33 mouse cellular contexts compared by ENCODE assay signal in the genomic region with DNA sequence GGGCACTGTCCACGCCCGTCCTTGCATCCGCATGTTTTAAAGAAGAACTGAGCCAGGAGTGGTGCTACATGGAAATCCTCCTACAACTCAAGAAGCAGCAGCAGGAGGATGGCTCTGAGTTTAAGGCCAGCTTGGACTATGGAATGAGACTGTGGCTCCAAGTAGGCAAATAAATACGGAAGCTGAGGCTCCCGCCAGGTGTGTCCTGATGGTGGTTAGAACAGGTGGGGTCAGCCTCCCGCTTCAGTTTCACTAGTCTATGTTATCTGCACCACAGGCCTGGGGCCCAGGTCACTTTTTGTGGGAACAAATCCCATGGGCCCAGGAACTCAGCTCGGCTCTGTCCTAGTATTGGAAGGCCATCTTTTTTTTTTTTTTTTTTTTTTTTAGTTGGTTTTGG. TPM values are rescaled to one million over a fixed set of nuclear protein-coding genes. Genes with fewer than 3 reads are reported as not detected.
"Had no signal": no experiment of that assay in that cellular context is flagged by ENCODE, and none has a peak within 500 bp of the region (broad histone marks: within the 10 kb centered on the region; RNA-seq: fewer than 3 reads in every experiment).

No protein-coding gene starts in this region.

- ATAC-seq: inflammation-experienced regulatory T-cells, adult 6 months had no signal

- H3K4me2 ChIP-seq: heart, embryonic 12.5 days; hindbrain, embryonic 13.5 days; hindbrain, embryonic 15.5 days; kidney, embryonic 15.5 days; limb, embryonic 12.5 days; liver, embryonic 11.5 days; liver, embryonic 13.5 days had no signal

- H3K27me3 ChIP-seq: hindbrain, embryonic 13.5 days; hindbrain, embryonic 15.5 days; kidney, embryonic 15.5 days; limb, embryonic 12.5 days; liver, embryonic 13.5 days had no signal

- H3K9me3 ChIP-seq: heart, embryonic 10.5 days; heart, embryonic 12.5 days; hindbrain, embryonic 13.5 days; hindbrain, embryonic 15.5 days; kidney, embryonic 15.5 days; limb, embryonic 10.5 days; limb, embryonic 12.5 days; liver, embryonic 13.5 days had no signal

- H3K27ac ChIP-seq: gastrocnemius, adult 2 months; heart, embryonic 10.5 days; hindbrain, embryonic 13.5 days; hindbrain, embryonic 15.5 days; kidney, embryonic 15.5 days; kidney, postnatal 0 days; layer of hippocampus, adult 2 months; left cerebral cortex, adult 2 months; limb, embryonic 10.5 days; limb, embryonic 12.5 days; liver, embryonic 13.5 days had no signal

- H3K9ac ChIP-seq: heart, embryonic 12.5 days; hindbrain, embryonic 13.5 days; hindbrain, embryonic 15.5 days; kidney, embryonic 15.5 days; limb, embryonic 12.5 days; liver, embryonic 13.5 days had no signal

- H3K4me3 ChIP-seq: gastrocnemius, adult 2 months; heart, embryonic 10.5 days; heart, embryonic 12.5 days; hindbrain, embryonic 13.5 days; hindbrain, embryonic 15.5 days; kidney, embryonic 15.5 days; layer of hippocampus, adult 2 months; left cerebral cortex, adult 2 months; limb, embryonic 10.5 days; limb, embryonic 12.5 days; liver, embryonic 13.5 days had no signal

- H3K36me3 ChIP-seq: heart, embryonic 10.5 days; heart, embryonic 12.5 days; hindbrain, embryonic 13.5 days; hindbrain, embryonic 15.5 days; kidney, embryonic 15.5 days; limb, embryonic 10.5 days; limb, embryonic 12.5 days; liver, embryonic 13.5 days had no signal

- DNase-seq: gastrocnemius, adult 2 months; gastrocnemius, postnatal 10 days; heart, adult 18-20 months; heart, postnatal 10 days; heart, postnatal 4 days; kidney, adult 11 months; kidney, adult 2 months; kidney, adult 9 months; kidney, postnatal 14 days; kidney, postnatal 4 days; liver; liver, embryonic 13.5 days had no signal

RNA-seq across cellular contexts. Expression of a gene that starts 11.2 kb away (rescaled TPM):
- total RNA-seq: gastrocnemius, adult 2 months; gastrocnemius, postnatal 10 days; gastrocnemius, postnatal 4 days; granulocyte monocyte progenitor cell, adult 5-6 weeks; heart, adult 18-20 months; heart, adult 8-10 months; heart, postnatal 10 days; heart, postnatal 25 days; heart, postnatal 4 days; layer of hippocampus, adult 2 months; layer of hippocampus, postnatal 10 days; layer of hippocampus, postnatal 25 days; left cerebral cortex, adult 2 months; left cerebral cortex, postnatal 14 days had no signal
- polyA plus RNA-seq: heart, embryonic 10.5 days; heart, embryonic 14.5 days; hindbrain, embryonic 11.5 days; hindbrain, embryonic 13.5 days; hindbrain, embryonic 15.5 days; kidney, adult 2 months; kidney, postnatal 0 days; limb, embryonic 10.5 days had no signal
